Mouse (Mus musculus) testis, adult 2 months (tissue): Measurements from ENCODE around the gene Ptp4a2. TPM values are rescaled to one million over a fixed set of nuclear protein-coding genes. Genes with fewer than 3 reads are reported as not detected.

Experiments used
- H3K27ac ChIP-seq: fragments of 200-500 bp; 2 replicates; pipeline ENCODE4 v1.5.1; 2012; ENCODE audit warnings: low read depth, low read length; ENCODE audit not compliant: control insufficient read depth, insufficient read depth
- H3K27me3 ChIP-seq: fragments of 200-500 bp; 2 replicates; pipeline ENCODE4 v1.6.1; 2012; ENCODE audit warnings: mild to moderate bottlenecking, low read length, moderate library complexity; ENCODE audit not compliant: control insufficient read depth, insufficient read depth
- H3K36me3 ChIP-seq: fragments of 200-500 bp; 2 replicates; pipeline ENCODE4 v1.6.1; 2012; ENCODE audit warnings: mild to moderate bottlenecking, low read length; ENCODE audit not compliant: control insufficient read depth, insufficient read depth
- H3K4me1 ChIP-seq: fragments of 200-500 bp; 2 replicates; pipeline ENCODE4 v1.6.1; 2012; ENCODE audit warnings: low read length; ENCODE audit not compliant: control insufficient read depth, insufficient read depth
- H3K4me3 ChIP-seq: fragments of 200-500 bp; 2 replicates; pipeline ENCODE4 v1.5.1; 2012; ENCODE audit warnings: low read depth, mild to moderate bottlenecking, low read length, moderate library complexity, mixed read lengths; ENCODE audit not compliant: control insufficient read depth
- CTCF ChIP-seq: fragments of 200-500 bp; IDR thresholded peaks from 2 replicates; pipeline ENCODE4 v1.5.1; 2012; ENCODE audit warnings: low read depth, mild to moderate bottlenecking, inconsistent platforms, low read length, moderate library complexity; ENCODE audit not compliant: control insufficient read depth, insufficient read depth, insufficient replicate concordance
- POLR2A ChIP-seq: fragments of 200-500 bp; IDR thresholded peaks from 2 replicates; pipeline ENCODE4 v1.6.1; 2012; ENCODE audit warnings: low read depth, mild to moderate bottlenecking, inconsistent platforms, low read length, moderate library complexity; ENCODE audit not compliant: control insufficient read depth
- polyA plus RNA-seq: library from polyadenylated mRNA; depleted of rRNA; stranded (reverse); fragments of >200 nt; gene quantifications from 2 replicates; pipeline ENCODE4 v1.2.3, GENCODE M21; 2012

Ptp4a2 gene
- polyA plus RNA-seq, 1 experiment = 48.8 TPM

- Histone ChIP-seq H3K4me1 (no peaks in the 10 kb centered on the region), H3K4me3 (no peak overlapping the region)
- TF ChIP-seq CTCF = no peak
- no peak for TF ChIP-seq POLR2A
Measured at GRCm38 (mm10) chr4:129803368-129803767, 7.7 kb upstream of the Ptp4a2 start.

GRCm38 (mm10) chr4:129805059-129805458, 6.0 kb upstream of the Ptp4a2 start:
- no peak overlapping the region for H3K4me3 ChIP-seq
- no peak for TF ChIP-seq POLR2A
- no peak for TF ChIP-seq CTCF
- H3K27ac ChIP-seq = no peak overlapping the region
- H3K27me3 ChIP-seq = no peaks in the 10 kb centered on the region
- H3K36me3 ChIP-seq = no peaks in the 10 kb centered on the region
- H3K4me1 ChIP-seq = no peaks in the 10 kb centered on the region; the same call in 1 of the 2 replicates

More at GRCm38 (mm10) chr4:129803368-129803767, 7.7 kb upstream of the Ptp4a2 start:
- Histone ChIP-seq H3K27ac (no peak overlapping the region), H3K27me3 (no peaks in the 10 kb centered on the region), H3K36me3 (no peaks in the 10 kb centered on the region)

GRCm38 (mm10) chr4:129811605-129812468, 818 bp downstream of the Ptp4a2 start:
- peak overlapping the region; percentile 82; the same call in 1 of the 2 replicates for H3K4me3 ChIP-seq
- H3K36me3 ChIP-seq = no peaks in the 10 kb centered on the region
- H3K4me1 ChIP-seq = peaks cover 9% of the 10 kb centered on the region
- no peaks in the 10 kb centered on the region for H3K27me3 ChIP-seq
- peak overlapping the region; percentile 44; the same call in 1 of the 2 replicates for H3K27ac ChIP-seq
- no peak for TF ChIP-seq CTCF
- no peak for TF ChIP-seq POLR2A

- H3K36me3 ChIP-seq = no peaks in the 10 kb centered on the region
- H3K27me3 ChIP-seq = no peaks in the 10 kb centered on the region
- peak overlapping the region; percentile 3 for H3K27ac ChIP-seq
- H3K4me3 ChIP-seq = peak overlapping the region; percentile 40
- H3K4me1 ChIP-seq = peaks cover 16% of the 10 kb centered on the region
- TF ChIP-seq CTCF = no peak
- TF ChIP-seq POLR2A = no peak
Measured at GRCm38 (mm10) chr4:129817591-129817990, 6.6 kb downstream of the Ptp4a2 start.

GRCm38 (mm10) chr4:129818506-129819195, 7.6 kb downstream of the Ptp4a2 start:
- peak overlapping the region; percentile 73 for H3K4me3 ChIP-seq
- no peaks in the 10 kb centered on the region for H3K36me3 ChIP-seq
- peaks cover 19% of the 10 kb centered on the region for H3K4me1 ChIP-seq
- H3K27ac ChIP-seq = peak overlapping the region; percentile 86
- H3K27me3 ChIP-seq = no peaks in the 10 kb centered on the region
- TF ChIP-seq POLR2A = no peak
- TF ChIP-seq CTCF = no peak

- Histone ChIP-seq H3K4me3 (peak overlapping the region; percentile 91), H3K27me3 (no peaks in the 10 kb centered on the region), H3K36me3 (no peaks in the 10 kb centered on the region), H3K27ac (peak overlapping the region; percentile 88), H3K4me1 (peaks cover 19% of the 10 kb centered on the region)
- peak; percentile 17; the same call in 1 of the 2 replicates for TF ChIP-seq CTCF
- peak; percentile 77 for TF ChIP-seq POLR2A
Measured at GRCm38 (mm10) chr4:129819712-129820336, 8.8 kb downstream of the Ptp4a2 start.
